Mouse (Mus musculus) ES-E14 (cell line): ENCODE measurements around the gene Dzip3.

ENCODE experiments used
- CHD2 ChIP-seq: IDR thresholded peaks from 2 replicates; pipeline ENCODE4 v1.6.1; 2014; ENCODE audit warnings: mild to moderate bottlenecking, low read depth, low read length, inconsistent platforms
- MAFK ChIP-seq: IDR thresholded peaks from 2 replicates; pipeline ENCODE4 v1.6.1; 2014; ENCODE audit warnings: mild to moderate bottlenecking, low read depth, low read length, inconsistent platforms; ENCODE audit not compliant: insufficient read depth
- ZC3H11A ChIP-seq: IDR thresholded peaks from 2 replicates; pipeline ENCODE4 v1.6.1; 2012; ENCODE audit warnings: low read depth, mild to moderate bottlenecking, inconsistent platforms, low read length, borderline replicate concordance
- ZNF384 ChIP-seq: IDR thresholded peaks from 2 replicates; pipeline ENCODE4 v1.6.1; 2012; ENCODE audit warnings: low read depth, low read length, inconsistent platforms

GRCm38 (mm10) chr16:48913206-48913605, 80.8 kb downstream of the Dzip3 start:
- TF ChIP-seq ZC3H11A (no peak), CHD2 (no peak), MAFK (no peak), ZNF384 (no peak)
